Mouse (Mus musculus): ENCODE data around the gene St6galnac3. TPM values are rescaled to one million over a fixed set of nuclear protein-coding genes. Genes with fewer than 3 reads are reported as not detected.

Gene St6galnac3
- polyA plus RNA-seq, 1 experiment: 13.6 TPM

- H3K4me1 ChIP-seq (ENCODE audit: control insufficient read depth, insufficient read depth, low read length): no peaks in the 10 kb centered on the region; the same call in 1 of the 2 replicates
- TF ChIP-seq CTCF (IDR thresholded peaks at IDR 0.05; ENCODE audit: control insufficient read depth, insufficient read depth, low read length) (no peak), POLR2A (IDR thresholded peaks at IDR 0.05; ENCODE audit: borderline replicate concordance, control insufficient read depth, low read depth, low read length) (no peak)
- H3K27ac ChIP-seq (ENCODE audit: control insufficient read depth, insufficient read depth, low read depth, low read length, poor library complexity): no peak overlapping the region
- WGBS: 87% methylated on average over 7 of the region's 7 CpGs
- H3K4me3 ChIP-seq (replicated peaks; ENCODE audit: control insufficient read depth, low read depth, low read length): no peak overlapping the region
Observed at GRCm38 (mm10) chr3:153675832-153676231, 49.1 kb downstream of the St6galnac3 start.

GRCm38 (mm10) chr3:153675073-153675472, 49.9 kb downstream of the St6galnac3 start:
- no peaks in the 10 kb centered on the region; the same call in 1 of the 2 replicates for H3K4me1 ChIP-seq (ENCODE audit: control insufficient read depth, insufficient read depth, low read length)
- 83% methylated on average over 12 of the region's 12 CpGs for WGBS

GRCm38 (mm10) chr3:153674359-153674758, 50.6 kb downstream of the St6galnac3 start:
- no peak overlapping the region for H3K4me3 ChIP-seq (replicated peaks; ENCODE audit: control insufficient read depth, low read depth, low read length)
- TF ChIP-seq POLR2A (IDR thresholded peaks at IDR 0.05; ENCODE audit: borderline replicate concordance, control insufficient read depth, low read depth, low read length) (no peak), CTCF (IDR thresholded peaks at IDR 0.05; ENCODE audit: control insufficient read depth, insufficient read depth, low read length) (no peak)
- no peaks in the 10 kb centered on the region; the same call in 1 of the 2 replicates for H3K4me1 ChIP-seq (ENCODE audit: control insufficient read depth, insufficient read depth, low read length)
- WGBS: 60% methylated on average over 8 of the region's 8 CpGs
- no peak overlapping the region for H3K27ac ChIP-seq (ENCODE audit: control insufficient read depth, insufficient read depth, low read depth, low read length, poor library complexity)

More at GRCm38 (mm10) chr3:153675073-153675472, 49.9 kb downstream of the St6galnac3 start:
- H3K27ac ChIP-seq (ENCODE audit: control insufficient read depth, insufficient read depth, low read depth, low read length, poor library complexity): no peak overlapping the region
- no peak overlapping the region for H3K4me3 ChIP-seq (replicated peaks; ENCODE audit: control insufficient read depth, low read depth, low read length)
- peak; percentile 64; the same call in 1 of the 2 replicates for TF ChIP-seq CTCF (IDR thresholded peaks at IDR 0.05; ENCODE audit: control insufficient read depth, insufficient read depth, low read length)
- TF ChIP-seq POLR2A (IDR thresholded peaks at IDR 0.05; ENCODE audit: borderline replicate concordance, control insufficient read depth, low read depth, low read length): no peak

GRCm38 (mm10) chr3:153673451-153673850, 51.5 kb downstream of the St6galnac3 start:
- WGBS: 83% methylated on average over 12 of the region's 12 CpGs
- Histone ChIP-seq H3K4me3 (replicated peaks; ENCODE audit: control insufficient read depth, low read depth, low read length) (no peak overlapping the region), H3K27ac (ENCODE audit: control insufficient read depth, insufficient read depth, low read depth, low read length, poor library complexity) (no peak overlapping the region), H3K4me1 (ENCODE audit: control insufficient read depth, insufficient read depth, low read length) (no peaks in the 10 kb centered on the region; the same call in 1 of the 2 replicates)
- no peak for TF ChIP-seq POLR2A (IDR thresholded peaks at IDR 0.05; ENCODE audit: borderline replicate concordance, control insufficient read depth, low read depth, low read length)
- no peak for TF ChIP-seq CTCF (IDR thresholded peaks at IDR 0.05; ENCODE audit: control insufficient read depth, insufficient read depth, low read length)

- H3K27ac ChIP-seq (ENCODE audit: control insufficient read depth, insufficient read depth, low read depth, low read length, poor library complexity): no peak overlapping the region
- no peak for TF ChIP-seq POLR2A (IDR thresholded peaks at IDR 0.05; ENCODE audit: borderline replicate concordance, control insufficient read depth, low read depth, low read length)
- TF ChIP-seq CTCF (IDR thresholded peaks at IDR 0.05; ENCODE audit: control insufficient read depth, insufficient read depth, low read length): no peak
- H3K4me1 ChIP-seq (ENCODE audit: control insufficient read depth, insufficient read depth, low read length): no peaks in the 10 kb centered on the region
- no peak overlapping the region for H3K4me3 ChIP-seq (replicated peaks; ENCODE audit: control insufficient read depth, low read depth, low read length)
- WGBS: 82% methylated on average over 10 of the region's 10 CpGs
Observed at GRCm38 (mm10) chr3:153670953-153671674, 53.9 kb downstream of the St6galnac3 start.

GRCm38 (mm10) chr3:153669737-153670435, 55.1 kb downstream of the St6galnac3 start:
- 90% methylated on average over 13 of the region's 13 CpGs for WGBS
- no peak overlapping the region for H3K4me3 ChIP-seq (replicated peaks; ENCODE audit: control insufficient read depth, low read depth, low read length)
- TF ChIP-seq POLR2A (IDR thresholded peaks at IDR 0.05; ENCODE audit: borderline replicate concordance, control insufficient read depth, low read depth, low read length) (no peak), CTCF (IDR thresholded peaks at IDR 0.05; ENCODE audit: control insufficient read depth, insufficient read depth, low read length) (no peak)
- no peaks in the 10 kb centered on the region for H3K4me1 ChIP-seq (ENCODE audit: control insufficient read depth, insufficient read depth, low read length)
- no peak overlapping the region for H3K27ac ChIP-seq (ENCODE audit: control insufficient read depth, insufficient read depth, low read depth, low read length, poor library complexity)

- H3K4me1 ChIP-seq (ENCODE audit: control insufficient read depth, insufficient read depth, low read length): no peaks in the 10 kb centered on the region
- no peak for TF ChIP-seq POLR2A (IDR thresholded peaks at IDR 0.05; ENCODE audit: borderline replicate concordance, control insufficient read depth, low read depth, low read length)
- no peak for TF ChIP-seq CTCF (IDR thresholded peaks at IDR 0.05; ENCODE audit: control insufficient read depth, insufficient read depth, low read length)
- WGBS: 87% methylated on average over 8 of the region's 8 CpGs
- H3K4me3 ChIP-seq (replicated peaks; ENCODE audit: control insufficient read depth, low read depth, low read length): no peak overlapping the region
- H3K27ac ChIP-seq (ENCODE audit: control insufficient read depth, insufficient read depth, low read depth, low read length, poor library complexity): no peak overlapping the region
Observed at GRCm38 (mm10) chr3:153669329-153669728, 55.6 kb downstream of the St6galnac3 start.

Measured in bone marrow, adult 2 months (tissue).